Mouse (Mus musculus): ENCODE measurements around the gene Jdp2. TPM values are rescaled to one million over a fixed set of nuclear protein-coding genes. Genes with fewer than 3 reads are reported as not detected.

Jdp2 gene
- polyA plus RNA-seq, 1 experiment = 21.2 TPM

GRCm38 (mm10) chr12:85687217-85687533 is 88.3 kb downstream of the Jdp2 start:
- peak overlapping the region; percentile 76 for H3K4me3 ChIP-seq (replicated peaks; ENCODE audit: control insufficient read depth, low read depth, low read length)
- 8% methylated on average over 7 of the region's 7 CpGs for WGBS
- H3K4me1 ChIP-seq (ENCODE audit: control insufficient read depth, insufficient read depth, low read length) = no peaks in the 10 kb centered on the region; the same call in 1 of the 2 replicates
- TF ChIP-seq POLR2A (IDR thresholded peaks at IDR 0.05; ENCODE audit: borderline replicate concordance, control insufficient read depth, low read depth, low read length) = no peak
- TF ChIP-seq CTCF (IDR thresholded peaks at IDR 0.05; ENCODE audit: control insufficient read depth, insufficient read depth, low read length) = no peak
- H3K27ac ChIP-seq (ENCODE audit: control insufficient read depth, insufficient read depth, low read depth, low read length, poor library complexity) = no peak overlapping the region

DNA sequence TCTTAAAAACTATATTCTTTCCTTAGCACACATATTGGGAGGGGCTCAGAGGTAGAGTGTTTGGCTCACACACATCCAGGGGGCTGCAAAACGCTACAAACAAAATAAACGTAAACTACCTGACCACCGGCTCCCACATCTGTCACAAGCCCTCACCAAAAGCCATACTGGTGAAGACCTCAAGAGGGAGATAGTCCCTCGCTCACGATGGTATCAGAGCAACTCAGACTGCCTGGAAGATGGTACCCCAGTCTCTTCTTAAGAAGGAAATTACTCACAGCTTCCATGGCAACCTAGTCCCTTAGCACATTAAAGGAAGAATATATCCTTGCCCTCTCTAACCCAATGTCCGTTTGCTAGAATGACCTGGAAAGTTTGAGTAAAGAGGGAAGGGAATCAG is 89.0 kb downstream of the Jdp2 start:
- Histone ChIP-seq H3K4me3 (replicated peaks; ENCODE audit: control insufficient read depth, low read depth, low read length) (no peak overlapping the region), H3K27ac (ENCODE audit: control insufficient read depth, insufficient read depth, low read depth, low read length, poor library complexity) (no peak overlapping the region), H3K4me1 (ENCODE audit: control insufficient read depth, insufficient read depth, low read length) (no peaks in the 10 kb centered on the region; the same call in 1 of the 2 replicates)
- TF ChIP-seq POLR2A (IDR thresholded peaks at IDR 0.05; ENCODE audit: borderline replicate concordance, control insufficient read depth, low read depth, low read length) = no peak
- TF ChIP-seq CTCF (IDR thresholded peaks at IDR 0.05; ENCODE audit: control insufficient read depth, insufficient read depth, low read length) = peak; percentile 35; the same call in 1 of the 2 replicates
- 26% methylated on average over 6 of the region's 6 CpGs for WGBS

Other genes starting within 250 kb of the Jdp2 start
- gene Tmed10, start 224.2 kb upstream of the Jdp2 start, polyA plus RNA-seq (2011; ENCODE audit: insufficient read depth, insufficient read length, low replicate concordance, missing spikeins) = 39.8 and 59.6 TPM in 2 replicates
- 8.6 TPM in 1 of 2 replicates, not detected in the other for gene Fos, start 125.1 kb upstream of the Jdp2 start, polyA plus RNA-seq (2011; ENCODE audit: insufficient read depth, insufficient read length, low replicate concordance, missing spikeins)
- gene Batf, start 87.6 kb downstream of the Jdp2 start, polyA plus RNA-seq (2011; ENCODE audit: insufficient read depth, insufficient read length, low replicate concordance, missing spikeins) = 4.1 and 11.7 TPM in 2 replicates
- 0.42 TPM in 1 of 2 replicates, not detected in the other for gene Flvcr2, start 147.5 kb downstream of the Jdp2 start, polyA plus RNA-seq (2011; ENCODE audit: insufficient read depth, insufficient read length, low replicate concordance, missing spikeins)
- 34.8 and 36.2 TPM in 2 replicates for gene Erg28, start 225.5 kb downstream of the Jdp2 start, polyA plus RNA-seq (2011; ENCODE audit: insufficient read depth, insufficient read length, low replicate concordance, missing spikeins)
- 8.2 and 16.8 TPM in 2 replicates for gene Ttll5, start 225.6 kb downstream of the Jdp2 start, polyA plus RNA-seq (2011; ENCODE audit: insufficient read depth, insufficient read length, low replicate concordance, missing spikeins)

All from bone marrow, adult 2 months (tissue).